Mouse (Mus musculus) liver, embryonic 14.5 days (tissue): Measurements from ENCODE around the gene Nav2. TPM values are rescaled to one million over a fixed set of nuclear protein-coding genes. Genes with fewer than 3 reads are reported as not detected.

ENCODE experiments used
- ATAC-seq: fragments of 200-750 bp; cut with Nextera tagmentation; 2 replicates; pipeline ENCODE4 v1.8.0; 2017; ENCODE audit warnings: moderate number of reproducible peaks, mild to moderate bottlenecking, moderate library complexity; ENCODE audit not compliant: insufficient read depth
- DNase-seq, 3 experiments: peaks; one replicate each; pipeline ENCODE4 v3.0.0-alpha.2; 2012 to 2013; ENCODE audit warnings: low read depth in 3 of 3, low spot score in 3 of 3
- H3K27ac ChIP-seq: fragments of 300-500 bp; sonication (generic); 2 replicates; pipeline ENCODE4 v1.5.1; 2014; ENCODE audit warnings: moderate library complexity, mild to moderate bottlenecking, control low read depth, inconsistent platforms
- H3K27me3 ChIP-seq: fragments of 300-500 bp; sonication (generic); 2 replicates; pipeline ENCODE4 v1.6.1; 2014; ENCODE audit warnings: mild to moderate bottlenecking, low read length, moderate library complexity; ENCODE audit not compliant: control insufficient read depth, insufficient read depth
- H3K36me3 ChIP-seq: fragments of 300-500 bp; sonication (generic); replicated peaks from 2 replicates; pipeline ENCODE4 v1.6.1; 2014; ENCODE audit warnings: low read depth; ENCODE audit not compliant: control insufficient read depth, insufficient read depth
- H3K4me1 ChIP-seq, 2 experiments: fragments of 200-500 bp in 1 of 2; fragments of 300-500 bp in 1 of 2; sonication (generic) in 1 of 2; replicated peaks; 2 replicates each; pipeline ENCODE4 v1.6.1; 2012 to 2014; ENCODE audit warnings: antibody characterized with exemption in 1 of 2, inconsistent platforms in 1 of 2, low read length in 1 of 2; ENCODE audit not compliant: control insufficient read depth in 2 of 2, insufficient read depth in 2 of 2
- H3K4me2 ChIP-seq: fragments of 300-500 bp; sonication (generic); 2 replicates; pipeline ENCODE4 v1.6.1; 2014; ENCODE audit warnings: low read depth, mild to moderate bottlenecking, control low read depth, moderate library complexity
- H3K4me3 ChIP-seq, 2 experiments: fragments of 200-500 bp in 1 of 2; fragments of 300-500 bp in 1 of 2; sonication (generic) in 1 of 2; 2 replicates each; pipeline ENCODE4 v1.5.1; 2012 to 2014; ENCODE audit warnings: low read depth in 2 of 2, low read length in 2 of 2, mild to moderate bottlenecking in 2 of 2, control low read depth in 1 of 2, inconsistent platforms in 1 of 2, moderate library complexity in 1 of 2; ENCODE audit not compliant: insufficient read depth in 1 of 2
- H3K9ac ChIP-seq: fragments of 300-500 bp; sonication (generic); replicated peaks from 2 replicates; pipeline ENCODE4 v1.6.1; 2014; ENCODE audit warnings: mild to moderate bottlenecking, control low read depth, moderate library complexity
- H3K9me3 ChIP-seq: fragments of 300-500 bp; sonication (generic); 2 replicates; pipeline ENCODE4 v1.6.1; 2016; ENCODE audit warnings: low read length, mixed read lengths; ENCODE audit not compliant: control insufficient read depth
- CTCF ChIP-seq: IDR thresholded peaks from 2 replicates; pipeline ENCODE4 v1.5.1; 2016; ENCODE audit warnings: antibody characterized with exemption, low read depth, control low read depth
- EP300 ChIP-seq: IDR thresholded peaks from 2 replicates; pipeline ENCODE4 v1.6.1; 2016; ENCODE audit warnings: antibody characterized with exemption, low read depth
- WGBS: fragments of 180-500 bp; shearing (Covaris S2); extraction: QIAGEN DNeasy Blood & Tissue Kit; methylation state at CpG from one replicate; pipeline ENCODE4 v1.1.7; 2014; ENCODE audit not compliant: insufficient replicate concordance; 5-methylcytosine and 5-hydroxymethylcytosine counted together
- polyA plus RNA-seq, 2 experiments: library from polyadenylated mRNA; depleted of rRNA in 1 of 2; stranded (reverse) in 1 of 2; unstranded in 1 of 2; fragments of >200 nt; fragmentation: Nextera tagmentation in 1 of 2; extraction: Ambion mirVana in 1 of 2; gene quantifications; 2 replicates each; pipeline versions ENCODE4 v1.2.1 to v1.2.3; 2012 to 2014

Nav2 gene
- polyA plus RNA-seq, 2 experiments: 1.5 to 1.6 TPM

- ATAC-seq (no peak), DNase-seq (no peak)
- Histone ChIP-seq H3K27ac (no peak overlapping the region), H3K4me3 (no peak overlapping the region), H3K9ac (no peak overlapping the region), H3K27me3 (no peaks in the 10 kb centered on the region; the same call in 1 of the 2 replicates), H3K4me1 (peaks cover 0 to 6% of the 10 kb centered on the region in 2 experiments; a peak in 1 of 4 replicates), H3K4me2 (no peak overlapping the region), H3K36me3 (no peaks in the 10 kb centered on the region), H3K9me3 (no peaks in the 10 kb centered on the region)
- 67% methylated on average over 3 of the region's 3 CpGs for WGBS
- TF ChIP-seq CTCF (no peak), EP300 (no peak)
Observed at GRCm38 (mm10) chr7:49339953-49340352, 431.4 kb downstream of the Nav2 start.

- Histone ChIP-seq H3K4me1 (peaks cover 0 to 6% of the 10 kb centered on the region in 2 experiments; a peak in 1 of 4 replicates), H3K27me3 (no peaks in the 10 kb centered on the region; the same call in 1 of the 2 replicates), H3K36me3 (no peaks in the 10 kb centered on the region), H3K4me2 (no peak overlapping the region), H3K9me3 (no peaks in the 10 kb centered on the region), H3K9ac (no peak overlapping the region), H3K27ac (no peak overlapping the region), H3K4me3 (no peak overlapping the region)
- ATAC-seq (no peak), DNase-seq (no peak)
- WGBS: 61% methylated on average over 5 of the region's 5 CpGs
- no peak for TF ChIP-seq CTCF
- TF ChIP-seq EP300: no peak
Observed at GRCm38 (mm10) chr7:49341151-49341918, 432.8 kb downstream of the Nav2 start.

- ATAC-seq (no peak), DNase-seq (no peak)
- Histone ChIP-seq H3K4me3 (no peak overlapping the region), H3K36me3 (no peaks in the 10 kb centered on the region), H3K4me1 (peaks cover 0 to 6% of the 10 kb centered on the region in 2 experiments; a peak in 1 of 4 replicates), H3K9ac (no peak overlapping the region), H3K27me3 (no peaks in the 10 kb centered on the region; the same call in 1 of the 2 replicates), H3K9me3 (no peaks in the 10 kb centered on the region), H3K27ac (no peak overlapping the region), H3K4me2 (no peak overlapping the region)
- TF ChIP-seq CTCF (0 out of 2 replicates have a peak, but pooled peaks have one; percentile 12), EP300 (no peak)
- 58% methylated on average over 2 of the region's 2 CpGs for WGBS
Observed at GRCm38 (mm10) chr7:49341919-49342529, 433.5 kb downstream of the Nav2 start.

GRCm38 (mm10) chr7:49342556-49343080, 434.1 kb downstream of the Nav2 start:
- Histone ChIP-seq H3K27me3 (no peaks in the 10 kb centered on the region; the same call in 1 of the 2 replicates), H3K9ac (no peak overlapping the region), H3K4me1 (peaks cover 0 to 6% of the 10 kb centered on the region in 2 experiments; a peak in 1 of 4 replicates), H3K36me3 (no peaks in the 10 kb centered on the region), H3K4me2 (peak overlapping the region; percentile 24), H3K27ac (no peak overlapping the region), H3K4me3 (no peak overlapping the region), H3K9me3 (no peaks in the 10 kb centered on the region)
- DNase-seq (no peak), ATAC-seq (no peak)
- no peak for TF ChIP-seq CTCF
- no peak for TF ChIP-seq EP300
- 34% methylated on average over 13 of the region's 13 CpGs for WGBS
